Mouse (Mus musculus) inflammation-experienced regulatory T-cells (primary cell): ENCODE measurements around the gene Tomm22. TPM values are rescaled to one million over a fixed set of nuclear protein-coding genes. Genes with fewer than 3 reads are reported as not detected.

Source experiments
- polyA plus RNA-seq, 2 experiments: library from polyadenylated mRNA; unstranded; fragments of 100-300 nt; shearing (Covaris generic); gene quantifications; one replicate each; pipeline ENCODE4 v1.2.1; 2017

The Tomm22 gene
- 100 to 1,000 TPM; 195 to 206 TPM for polyA plus RNA-seq

DNA sequence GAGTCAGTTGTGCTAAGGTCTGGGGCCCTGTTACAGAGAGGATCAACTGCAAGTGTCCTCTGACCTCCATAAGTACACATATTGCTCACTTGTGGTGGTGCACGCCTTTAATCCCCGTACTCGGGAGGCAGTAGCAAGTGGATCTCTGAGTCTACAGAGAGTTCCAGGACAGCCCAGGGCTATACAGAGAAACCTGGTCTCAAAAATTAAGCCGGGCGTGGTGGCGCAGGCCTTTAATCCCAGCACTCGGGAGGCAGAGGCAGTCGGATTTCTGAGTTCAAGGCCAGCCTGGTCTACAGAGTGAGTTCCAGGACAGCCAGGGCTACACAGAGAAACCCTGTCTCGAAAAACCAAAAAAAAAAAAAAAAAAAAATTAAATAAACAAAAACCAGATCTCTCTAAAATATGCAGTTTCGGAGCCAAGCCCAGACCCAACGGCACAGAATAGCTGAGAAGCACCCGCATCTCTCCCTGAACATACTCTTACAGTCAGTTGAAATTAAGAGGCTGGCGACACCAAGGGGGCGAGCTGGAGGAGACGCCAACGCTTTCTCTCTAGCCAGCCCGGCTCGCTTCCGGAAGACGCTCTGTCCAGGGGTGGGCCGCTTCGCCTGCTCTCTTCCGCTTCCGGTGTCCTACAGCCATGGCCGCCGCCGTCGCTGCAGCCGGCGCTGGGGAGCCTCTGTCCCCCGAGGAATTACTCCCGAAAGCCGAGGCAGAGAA is at the start of gene Tomm22:
Gene Tomm22 (plus strand): TSS at position 613 of the 723 bp plus-strand sequence.

DNA sequence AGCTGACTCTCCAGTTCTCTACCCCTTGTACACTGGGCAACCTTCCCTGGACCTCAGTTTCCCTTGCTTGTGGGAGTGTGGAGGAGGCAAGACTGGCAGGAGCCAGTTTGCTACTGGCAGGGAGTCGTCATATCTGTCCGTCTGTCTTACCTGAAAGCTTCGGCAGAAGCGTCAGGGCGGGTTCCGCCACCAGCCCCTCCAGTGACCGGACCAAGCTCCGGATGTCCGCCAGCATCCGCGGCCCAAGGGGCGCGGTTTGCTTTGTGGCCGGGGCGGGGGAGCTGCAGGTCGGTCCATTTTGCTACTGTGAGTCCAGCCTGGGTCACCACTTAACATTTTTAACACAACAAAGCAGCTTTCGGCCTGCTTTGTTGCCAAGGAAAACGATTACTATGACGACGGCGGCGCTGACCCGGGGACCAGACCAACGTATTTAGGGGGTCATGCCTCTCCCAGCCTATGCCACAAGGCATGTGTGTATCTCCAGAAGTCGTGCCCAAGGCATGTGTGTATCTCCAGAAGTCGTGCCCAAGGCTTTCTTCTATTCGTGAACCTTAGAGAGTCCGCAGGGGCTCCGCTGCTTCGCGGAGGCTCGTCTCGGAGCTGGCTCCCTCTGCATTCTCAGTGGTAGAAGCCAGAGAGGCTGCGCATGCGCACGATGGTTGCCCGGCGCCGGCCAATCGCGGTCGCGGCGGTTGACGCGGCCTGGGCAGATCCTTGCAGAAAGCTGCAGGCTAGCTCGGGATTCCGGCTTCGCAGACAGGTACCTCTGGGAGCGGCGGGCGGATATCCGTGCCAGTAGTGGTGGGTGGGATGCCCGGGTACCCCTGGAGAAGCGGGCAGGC is 11.9 kb upstream of the Tomm22 start, which contains the start of the genes Fam227a and Cby1:
Gene Fam227a (minus strand): TSS at position 426 of the 845 bp plus-strand sequence.
Gene Cby1 (plus strand): TSS at position 669 of the 845 bp plus-strand sequence.

DNA sequence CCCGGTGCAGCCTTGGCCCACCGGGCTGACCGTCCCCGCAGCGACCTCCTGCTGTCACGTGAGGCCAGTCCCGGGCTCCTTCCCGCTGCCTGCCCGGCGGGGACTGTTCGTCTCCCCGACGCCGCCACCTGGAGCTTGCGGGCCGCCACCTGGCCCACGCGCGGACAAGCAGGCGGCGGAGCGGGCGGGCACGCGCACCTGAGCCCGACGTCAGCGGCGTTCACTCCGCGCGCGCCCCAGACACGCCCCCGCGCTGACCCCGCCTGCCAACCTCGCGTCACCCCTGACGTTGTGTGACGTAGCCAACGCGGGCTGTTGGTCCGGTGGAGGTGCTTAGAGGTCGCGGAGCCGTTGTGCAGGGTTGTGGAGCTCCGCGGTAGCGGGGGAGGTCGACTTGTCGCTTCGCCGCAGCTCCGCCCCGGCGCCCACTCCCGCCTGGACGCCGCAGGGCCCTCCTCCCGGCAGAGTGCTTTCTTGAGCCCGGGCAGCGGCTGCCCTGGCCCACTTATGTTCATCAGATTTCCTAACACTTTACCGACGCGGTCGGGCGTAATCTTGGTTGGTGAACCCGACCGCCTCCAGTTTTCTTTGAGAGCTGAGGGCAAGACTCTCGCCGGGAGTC is 17.1 kb downstream of the Tomm22 start, which contains the start of gene Josd1:
Gene Josd1 (minus strand): TSS at position 274 of the 622 bp plus-strand sequence.

GRCm38 (mm10) chr15:79690426-79691022 is 19.9 kb downstream of the Tomm22 start, which contains the start of gene Gtpbp1:
TSS of gene Gtpbp1 (plus strand) at chr15:79690845.

Other genes starting within 250 kb of the Tomm22 start
- 10 to 100 TPM; 20.4 to 23.3 TPM for gene Csnk1e, start 215.3 kb upstream of the Tomm22 start, polyA plus RNA-seq
- gene Kcnj4, start 165.6 kb upstream of the Tomm22 start, polyA plus RNA-seq = under 1 TPM in 1 of 2 experiments, not detected in 1; 0.34 TPM
- gene Kdelr3, start 154.4 kb upstream of the Tomm22 start, polyA plus RNA-seq = under 1 TPM in 1 of 2 experiments, not detected in 1; 0.95 TPM
- gene Ddx17, start 124.1 kb upstream of the Tomm22 start, polyA plus RNA-seq = 10 to 100 TPM; 37.2 to 40.4 TPM
- under 1 TPM in 1 of 2 experiments, not detected in 1; 0.29 TPM for gene Dmc1, start 65.8 kb upstream of the Tomm22 start, polyA plus RNA-seq
- 1 to 10 TPM in 1 of 2 experiments, under 1 TPM in 1; 0.48 to 3.5 TPM for gene Fam227a, start 11.9 kb upstream of the Tomm22 start, polyA plus RNA-seq
- gene Cby1, start 11.7 kb upstream of the Tomm22 start, polyA plus RNA-seq = 10 to 100 TPM; 15.7 to 20.6 TPM
- gene Josd1, start 17.1 kb downstream of the Tomm22 start, polyA plus RNA-seq = 10 to 100 TPM; 27.7 to 29.4 TPM
- gene Gtpbp1, start 20.0 kb downstream of the Tomm22 start, polyA plus RNA-seq = 100 to 1,000 TPM; 101 to 125 TPM
- 10 to 100 TPM; 30.0 to 67.5 TPM for gene Sun2, start 71.7 kb downstream of the Tomm22 start, polyA plus RNA-seq
- 10 to 100 TPM; 10.8 to 15.2 TPM for gene Dnal4, start 107.0 kb downstream of the Tomm22 start, polyA plus RNA-seq
- gene Nptxr, start 133.9 kb downstream of the Tomm22 start, polyA plus RNA-seq = under 1 TPM; 0.25 to 0.77 TPM
- gene Npcd, start 163.4 kb downstream of the Tomm22 start, polyA plus RNA-seq = not detected
- gene Cbx6, start 163.8 kb downstream of the Tomm22 start, polyA plus RNA-seq = 10 to 100 TPM; 29.2 to 47.0 TPM
- gene Apobec3, start 220.8 kb downstream of the Tomm22 start, polyA plus RNA-seq = 100 to 1,000 TPM; 351 to 448 TPM